Mouse (Mus musculus) liver, embryonic 13.5 days (tissue): Measurements from ENCODE around the gene Lhpp. TPM values are rescaled to one million over a fixed set of nuclear protein-coding genes. Genes with fewer than 3 reads are reported as not detected.

Experiments used
- ATAC-seq: fragments of 200-750 bp; cut with Nextera tagmentation; 2 replicates; pipeline ENCODE4 v1.8.0; 2017; ENCODE audit warnings: low read depth, mild to moderate bottlenecking, moderate number of reproducible peaks, moderate library complexity
- DNase-seq: peaks from one replicate; pipeline ENCODE4 v3.0.0; 2022
- H3K27ac ChIP-seq: fragments of 300-500 bp; sonication (generic); 2 replicates; pipeline ENCODE4 v1.5.1; 2015; ENCODE audit warnings: moderate library complexity, mild to moderate bottlenecking, inconsistent platforms
- H3K27me3 ChIP-seq: fragments of 300-500 bp; sonication (generic); 2 replicates; pipeline ENCODE4 v1.6.1; 2015; ENCODE audit warnings: mild to moderate bottlenecking, inconsistent platforms
- H3K36me3 ChIP-seq: fragments of 300-500 bp; sonication (generic); 2 replicates; pipeline ENCODE4 v1.6.1; 2015; ENCODE audit warnings: mild to moderate bottlenecking, inconsistent platforms
- H3K4me1 ChIP-seq: fragments of 300-500 bp; sonication (generic); replicated peaks from 2 replicates; pipeline ENCODE4 v1.6.1; 2015; ENCODE audit warnings: inconsistent platforms
- H3K4me2 ChIP-seq: fragments of 300-500 bp; sonication (generic); 2 replicates; pipeline ENCODE4 v1.6.1; 2015; ENCODE audit warnings: inconsistent platforms, mild to moderate bottlenecking, moderate library complexity
- H3K4me3 ChIP-seq: fragments of 300-500 bp; sonication (generic); replicated peaks from 2 replicates; pipeline ENCODE4 v1.5.1; 2015; ENCODE audit warnings: mild to moderate bottlenecking, inconsistent platforms
- H3K9ac ChIP-seq: fragments of 300-500 bp; sonication (generic); 2 replicates; pipeline ENCODE4 v1.6.1; 2015; ENCODE audit warnings: mild to moderate bottlenecking, inconsistent platforms
- H3K9me3 ChIP-seq: fragments of 300-500 bp; sonication (generic); replicated peaks from 2 replicates; pipeline ENCODE4 v1.6.1; 2016; ENCODE audit warnings: inconsistent platforms
- WGBS: fragments of 180-500 bp; shearing (Covaris S2); methylation state at CpG from one replicate; pipeline ENCODE4 v1.1.7; 2015; ENCODE audit not compliant: insufficient replicate concordance; 5-methylcytosine and 5-hydroxymethylcytosine counted together
- polyA plus RNA-seq: library from polyadenylated mRNA; unstranded; fragments of >200 nt; fragmentation: Nextera tagmentation; extraction: Ambion mirVana; gene quantifications from 2 replicates; pipeline ENCODE4 v1.2.1, GENCODE M21; 2015

The Lhpp gene
- polyA plus RNA-seq, 1 experiment from 2014 or later = 8.0 TPM

GRCm38 (mm10) chr7:132599071-132599975 is 11.1 kb upstream of the Lhpp start, which contains the start of gene Nkx1-2:
Gene Nkx1-2, minus strand, starts transcription at chr7:132599637.
- no peaks in the 10 kb centered on the region for H3K36me3 ChIP-seq
- 2% methylated on average over 51 of the region's 52 CpGs for WGBS
- H3K27me3 ChIP-seq = peaks cover 92% of the 10 kb centered on the region
- ATAC-seq = no peak
- H3K4me3 ChIP-seq = peak within 1 kb of the TSS; percentile 59
- H3K9ac ChIP-seq = no peak within 1 kb of the TSS
- DNase-seq = no peak
- H3K4me2 ChIP-seq = peak within 1 kb of the TSS; percentile 50
- peaks cover 59% of the 10 kb centered on the region for H3K4me1 ChIP-seq
- H3K27ac ChIP-seq = no peak within 1 kb of the TSS
- no peaks in the 10 kb centered on the region for H3K9me3 ChIP-seq

DNA sequence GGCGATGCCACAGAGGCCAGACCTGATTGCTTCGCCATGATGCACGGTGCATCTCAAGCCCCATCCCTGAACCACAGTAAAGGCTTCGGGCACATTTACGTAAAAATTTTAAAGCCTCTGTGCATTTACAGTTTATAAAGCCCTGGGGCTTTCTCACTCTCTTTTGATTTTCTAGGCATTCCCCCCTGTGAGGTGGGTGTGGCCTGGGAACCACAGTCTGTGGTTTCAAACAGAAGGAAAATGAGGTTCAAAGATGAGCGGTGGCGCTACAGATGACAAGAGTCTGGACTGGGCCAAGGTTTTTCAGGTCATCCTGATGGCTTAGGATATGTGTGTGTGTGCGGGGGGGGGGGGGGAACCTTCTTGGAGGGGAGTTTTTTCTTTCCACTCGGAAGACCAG is 10.4 kb upstream of the Lhpp start:
- ATAC-seq (no peak), DNase-seq (no peak)
- Histone ChIP-seq H3K4me3 (peak overlapping the region; percentile 25; the same call in 1 of the 2 replicates), H3K27ac (no peak overlapping the region), H3K36me3 (no peaks in the 10 kb centered on the region), H3K27me3 (peaks cover 96% of the 10 kb centered on the region), H3K9me3 (no peaks in the 10 kb centered on the region), H3K4me1 (peaks cover 55% of the 10 kb centered on the region), H3K9ac (no peak overlapping the region), H3K4me2 (peak overlapping the region; percentile 50)
- under 1% methylated on average over 9 of the region's 9 CpGs for WGBS

DNA sequence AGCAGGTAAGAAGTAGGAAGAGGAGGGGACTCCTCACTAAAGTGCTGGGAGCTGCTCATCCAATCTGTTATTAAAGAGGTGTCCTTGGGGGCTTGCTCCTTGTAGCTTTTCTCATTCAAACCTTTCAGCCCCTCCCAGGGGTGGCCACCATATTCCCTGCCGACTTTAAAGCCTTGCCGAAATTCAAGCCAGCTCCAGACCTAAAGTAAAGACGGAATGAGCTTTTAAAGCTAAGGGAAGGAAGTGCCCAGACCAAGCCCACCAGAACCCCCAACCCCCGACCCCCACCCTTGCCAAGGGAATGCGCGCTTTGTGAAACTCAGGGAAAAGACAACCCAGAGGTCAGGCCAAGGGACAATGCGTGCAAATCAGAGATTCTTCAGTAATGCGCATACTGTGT is 9.5 kb upstream of the Lhpp start:
- Histone ChIP-seq H3K36me3 (no peaks in the 10 kb centered on the region), H3K27ac (no peak overlapping the region), H3K27me3 (peaks cover 100% of the 10 kb centered on the region), H3K4me2 (no peak overlapping the region), H3K9me3 (no peaks in the 10 kb centered on the region), H3K4me1 (peaks cover 47% of the 10 kb centered on the region), H3K4me3 (no peak overlapping the region), H3K9ac (no peak overlapping the region)
- ATAC-seq = no peak
- WGBS = 11% methylated on average over 8 of the region's 8 CpGs
- DNase-seq = no peak

DNA sequence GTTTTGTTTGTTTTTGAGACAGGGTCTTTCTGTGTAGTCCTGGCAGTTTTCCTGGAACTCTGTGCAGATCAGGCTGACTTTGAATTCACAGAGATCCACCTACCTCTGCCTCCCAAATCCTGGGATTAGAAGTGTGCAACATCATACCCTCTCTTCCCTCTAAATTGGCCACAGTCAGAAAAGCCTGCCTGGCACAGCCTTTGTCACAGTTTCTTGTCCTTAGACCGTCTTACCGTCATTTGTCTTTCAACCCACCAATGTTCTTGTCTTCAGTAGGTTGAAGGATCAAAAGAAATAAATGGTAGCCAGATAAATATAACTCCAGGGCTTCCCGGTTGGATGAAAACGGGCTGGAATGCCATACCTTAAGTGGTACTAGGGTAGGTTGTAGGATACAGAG is 5.7 kb upstream of the Lhpp start:
- DNase-seq (no peak), ATAC-seq (no peak)
- peaks cover 84% of the 10 kb centered on the region for H3K27me3 ChIP-seq
- no peak overlapping the region for H3K27ac ChIP-seq
- H3K9ac ChIP-seq = no peak overlapping the region
- peaks cover 13% of the 10 kb centered on the region for H3K4me1 ChIP-seq
- H3K36me3 ChIP-seq = no peaks in the 10 kb centered on the region
- no peak overlapping the region for H3K4me2 ChIP-seq
- H3K9me3 ChIP-seq = no peaks in the 10 kb centered on the region
- H3K4me3 ChIP-seq = no peak overlapping the region
- WGBS = 76% methylated on average over 4 of the region's 4 CpGs

GRCm38 (mm10) chr7:132605689-132606088 is 4.7 kb upstream of the Lhpp start:
- Histone ChIP-seq H3K4me2 (no peak overlapping the region), H3K9ac (no peak overlapping the region), H3K9me3 (no peaks in the 10 kb centered on the region), H3K4me1 (peaks cover 18% of the 10 kb centered on the region), H3K27ac (no peak overlapping the region), H3K27me3 (peaks cover 74% of the 10 kb centered on the region), H3K36me3 (no peaks in the 10 kb centered on the region), H3K4me3 (no peak overlapping the region)
- ATAC-seq (no peak), DNase-seq (no peak)
- WGBS = 49% methylated on average over 5 of the region's 5 CpGs

GRCm38 (mm10) chr7:132608316-132609020 is 2.0 kb upstream of the Lhpp start:
- Histone ChIP-seq H3K27me3 (peaks cover 46% of the 10 kb centered on the region), H3K4me2 (no peak overlapping the region), H3K4me1 (peaks cover 26% of the 10 kb centered on the region), H3K36me3 (no peaks in the 10 kb centered on the region), H3K27ac (no peak overlapping the region), H3K4me3 (no peak overlapping the region), H3K9ac (no peak overlapping the region), H3K9me3 (no peaks in the 10 kb centered on the region)
- 83% methylated on average over 4 of the region's 4 CpGs for WGBS
- ATAC-seq (no peak), DNase-seq (no peak)

DNA sequence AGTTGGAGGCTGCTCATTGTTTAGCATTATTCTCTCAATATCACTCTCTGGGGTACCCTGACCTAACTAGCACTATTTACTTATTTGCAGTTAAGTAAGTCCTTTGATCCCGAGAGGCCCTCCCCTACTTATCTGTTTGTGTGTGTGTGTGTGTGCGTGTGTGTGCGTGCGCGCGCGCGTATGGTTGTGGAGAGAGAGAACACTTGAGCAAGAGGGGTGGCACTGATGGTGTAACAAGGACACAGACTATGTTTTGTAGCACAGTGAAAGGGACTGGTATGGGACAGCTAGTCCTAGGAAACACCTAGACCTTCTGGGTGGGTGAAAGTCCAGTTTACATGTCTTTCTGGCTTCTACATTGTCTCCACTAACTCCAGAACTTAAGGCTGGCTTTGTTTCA is 1.1 kb downstream of the Lhpp start:
- peaks cover 16% of the 10 kb centered on the region for H3K27me3 ChIP-seq
- H3K9me3 ChIP-seq = no peaks in the 10 kb centered on the region
- DNase-seq (no peak), ATAC-seq (no peak)
- no peak overlapping the region for H3K27ac ChIP-seq
- H3K4me2 ChIP-seq = peak overlapping the region; percentile 84; the same call in 1 of the 2 replicates
- H3K36me3 ChIP-seq = no peaks in the 10 kb centered on the region
- no peak overlapping the region for H3K9ac ChIP-seq
- no peak overlapping the region for H3K4me3 ChIP-seq
- 81% methylated on average over 8 of the region's 8 CpGs for WGBS
- peaks cover 33% of the 10 kb centered on the region for H3K4me1 ChIP-seq

DNA sequence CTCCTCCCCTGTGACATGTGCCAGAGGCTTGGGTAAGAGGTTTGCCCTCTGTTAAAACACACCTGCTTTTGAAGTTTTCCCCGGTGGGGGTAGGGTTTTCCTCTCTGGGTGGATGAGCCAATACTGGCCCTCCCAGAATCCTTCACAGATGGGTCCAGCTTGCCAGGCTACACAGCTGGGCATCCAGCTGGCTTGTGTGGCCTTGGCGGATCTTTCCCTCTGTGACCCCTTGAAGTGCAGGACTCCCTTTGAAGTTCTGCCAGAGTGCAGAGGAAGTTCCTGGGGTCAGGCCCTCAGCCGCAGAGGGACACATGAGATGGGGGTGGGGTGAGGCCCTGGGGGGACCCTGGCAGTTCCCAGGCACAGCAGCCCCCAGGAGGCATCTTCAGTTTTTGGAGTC is 4.9 kb downstream of the Lhpp start:
- ATAC-seq = no peak
- no peak for DNase-seq
- Histone ChIP-seq H3K36me3 (no peaks in the 10 kb centered on the region), H3K4me3 (no peak overlapping the region), H3K27ac (no peak overlapping the region), H3K9me3 (no peaks in the 10 kb centered on the region), H3K27me3 (no peaks in the 10 kb centered on the region), H3K4me1 (peaks cover 28% of the 10 kb centered on the region), H3K4me2 (no peak overlapping the region), H3K9ac (no peak overlapping the region)
- WGBS = 44% methylated on average over 3 of the region's 3 CpGs

DNA sequence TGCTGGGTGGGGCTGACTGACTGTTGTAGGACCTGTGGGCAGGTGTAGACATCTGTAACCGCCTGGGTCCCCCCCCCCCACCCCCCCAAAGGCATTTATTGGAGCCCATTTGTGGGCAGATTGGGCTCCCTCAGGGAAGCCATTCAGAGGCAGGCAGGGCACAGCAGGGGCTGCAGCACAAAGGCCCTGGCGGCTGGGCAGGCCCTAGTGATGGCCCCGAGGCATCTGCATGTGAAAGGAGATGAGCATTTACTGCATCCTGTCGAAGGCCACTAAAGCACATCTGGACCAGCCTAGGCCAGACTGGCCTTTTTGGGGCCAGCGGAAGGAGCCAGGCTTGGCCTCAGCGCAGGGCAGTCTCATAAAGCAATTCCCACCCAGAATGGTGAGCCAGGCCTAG is 6.0 kb downstream of the Lhpp start:
- H3K36me3 ChIP-seq = no peaks in the 10 kb centered on the region
- H3K4me3 ChIP-seq = no peak overlapping the region
- no peak overlapping the region for H3K4me2 ChIP-seq
- 61% methylated on average over 6 of the region's 6 CpGs for WGBS
- H3K4me1 ChIP-seq = peaks cover 17% of the 10 kb centered on the region
- H3K9ac ChIP-seq = no peak overlapping the region
- ATAC-seq = no peak
- no peak overlapping the region for H3K27ac ChIP-seq
- no peak for DNase-seq
- H3K9me3 ChIP-seq = no peaks in the 10 kb centered on the region
- no peaks in the 10 kb centered on the region for H3K27me3 ChIP-seq

DNA sequence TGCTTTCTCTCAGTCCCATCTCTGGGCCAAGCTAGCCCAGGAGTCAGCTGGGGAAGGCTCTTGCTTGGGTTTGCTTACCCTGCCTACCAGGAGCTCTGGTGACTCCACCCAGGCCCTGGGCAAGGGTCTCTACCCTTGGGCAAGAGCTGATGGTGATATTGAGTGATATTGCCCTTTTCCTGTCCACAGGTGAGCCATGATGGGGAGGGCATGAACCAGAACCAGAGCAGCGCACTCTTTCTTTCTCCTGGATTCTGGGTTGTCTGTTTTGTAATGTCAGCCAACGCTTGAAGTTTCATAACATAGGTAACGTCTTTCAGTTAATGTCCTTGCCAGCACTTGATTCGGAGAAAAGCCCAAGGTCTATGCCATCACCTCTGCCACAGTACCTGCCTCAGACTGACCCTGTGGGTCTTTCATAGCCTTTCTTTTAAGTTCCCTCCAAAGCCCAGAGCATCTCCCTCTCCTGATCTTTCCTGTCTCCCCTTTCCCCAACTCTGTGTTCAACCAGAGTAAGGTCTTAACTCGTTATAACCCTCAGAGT is 6.7 kb downstream of the Lhpp start:
- Histone ChIP-seq H3K9me3 (no peaks in the 10 kb centered on the region), H3K27ac (no peak overlapping the region), H3K4me1 (peaks cover 12% of the 10 kb centered on the region)

DNA sequence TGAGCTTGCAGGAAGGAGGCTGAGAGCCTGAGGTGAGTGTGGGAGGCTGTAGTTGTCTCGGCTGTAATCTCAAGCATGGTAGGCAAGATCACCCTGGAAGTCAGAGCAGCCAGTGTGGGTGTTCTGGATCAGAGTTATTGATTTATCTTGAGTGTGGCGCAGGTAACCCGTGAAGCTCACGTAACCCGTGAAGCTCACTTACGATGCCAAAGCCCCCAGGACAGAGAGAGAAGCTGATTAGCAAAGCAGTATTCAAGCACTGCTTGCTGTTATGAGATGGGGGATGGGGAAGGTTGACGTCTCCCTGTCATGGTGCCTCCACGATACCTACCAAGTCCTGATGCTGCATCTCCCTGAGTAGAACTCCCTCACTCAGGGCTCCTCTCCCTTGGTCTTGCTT is 9.1 kb downstream of the Lhpp start:
- Histone ChIP-seq H3K4me1 (peaks cover 5% of the 10 kb centered on the region; the same call in 1 of the 2 replicates), H3K4me3 (no peak overlapping the region), H3K4me2 (no peak overlapping the region), H3K36me3 (no peaks in the 10 kb centered on the region), H3K9ac (no peak overlapping the region), H3K27me3 (no peaks in the 10 kb centered on the region), H3K9me3 (no peaks in the 10 kb centered on the region), H3K27ac (no peak overlapping the region)
- 83% methylated on average over 8 of the region's 8 CpGs for WGBS
- DNase-seq (no peak), ATAC-seq (no peak)

More for the DNA sequence above, 6.7 kb downstream of the Lhpp start:
- Histone ChIP-seq H3K27me3 (no peaks in the 10 kb centered on the region), H3K4me3 (no peak overlapping the region), H3K36me3 (no peaks in the 10 kb centered on the region), H3K4me2 (no peak overlapping the region), H3K9ac (no peak overlapping the region)
- DNase-seq (no peak), ATAC-seq (no peak)
- 73% methylated on average over 5 of the region's 5 CpGs for WGBS
